Mouse (Mus musculus) CH12.LX (cell line): ENCODE results near the gene Drc3. TPM values are rescaled to one million over a fixed set of nuclear protein-coding genes. Genes with fewer than 3 reads are reported as not detected.

Experiments
- DNase-seq: peaks from one replicate; pipeline ENCODE4 v3.0.0-alpha.2; 2013; ENCODE audit errors: extremely low read depth
- H3K27ac ChIP-seq: 2 replicates; pipeline ENCODE4 v1.5.1; 2012; ENCODE audit warnings: low read depth, mild to moderate bottlenecking, control low read depth, moderate library complexity; ENCODE audit not compliant: insufficient read depth
- H3K27me3 ChIP-seq: replicated peaks from 2 replicates; pipeline ENCODE3; 2012; ENCODE audit warnings: inconsistent platforms
- H3K36me3 ChIP-seq, 2 experiments: replicated peaks in 1 of 2; 2 replicates each; pipeline versions ENCODE3 to v1.6.1; 2012; ENCODE audit warnings: inconsistent platforms in 1 of 2, low read length in 1 of 2, mild to moderate bottlenecking in 1 of 2, mixed read lengths in 1 of 2, moderate library complexity in 1 of 2; ENCODE audit not compliant: control insufficient read depth in 1 of 2, insufficient read depth in 1 of 2
- H3K4me1 ChIP-seq, 2 experiments: 2 replicates each; pipeline ENCODE4 v1.6.1; 2012; ENCODE audit warnings: inconsistent platforms in 1 of 2, moderate library complexity in 1 of 2; ENCODE audit not compliant: insufficient read depth in 2 of 2, control insufficient read depth in 1 of 2
- H3K4me2 ChIP-seq: 2 replicates; pipeline ENCODE4 v1.6.1; 2012; ENCODE audit warnings: low read depth, mild to moderate bottlenecking, control low read depth; ENCODE audit not compliant: poor library complexity, insufficient read depth, severe bottlenecking
- H3K4me3 ChIP-seq, 3 experiments: fragments of 150-350 bp in 1 of 3; sonication (generic) in 1 of 3; replicated peaks in 1 of 3; 2 replicates each; pipeline versions ENCODE3 to v1.5.1; 2011 to 2012; ENCODE audit warnings: low read depth in 2 of 3, low read length in 2 of 3, mild to moderate bottlenecking in 2 of 3, moderate library complexity in 2 of 3, control low read depth in 1 of 3, improper control_type of control experiment in 1 of 3, inconsistent platforms in 1 of 3, mixed read lengths in 1 of 3; ENCODE audit not compliant: poor library complexity in 1 of 3
- H3K79me2 ChIP-seq: replicated peaks from 2 replicates; pipeline ENCODE4 v1.6.1; 2012; ENCODE audit warnings: mild to moderate bottlenecking, moderate library complexity; ENCODE audit not compliant: control insufficient read depth, poor library complexity, insufficient read depth, severe bottlenecking; ENCODE audit errors: extremely low read depth
- H3K9ac ChIP-seq: 2 replicates; pipeline ENCODE4 v1.6.1; 2012; ENCODE audit warnings: low read depth, mild to moderate bottlenecking, control low read depth, moderate library complexity; ENCODE audit not compliant: insufficient read depth
- H3K9me3 ChIP-seq: replicated peaks from 2 replicates; pipeline ENCODE3; 2012; ENCODE audit warnings: low read length, inconsistent platforms, mixed read lengths
- CHD1 ChIP-seq: IDR thresholded peaks from 2 replicates; pipeline ENCODE4 v1.6.1; 2012; ENCODE audit warnings: low read depth, low read length, improper control_type of control experiment, inconsistent platforms
- CHD2 ChIP-seq: IDR thresholded peaks from 2 replicates; pipeline ENCODE4 v1.6.1; 2011; ENCODE audit warnings: low read length, improper control_type of control experiment
- CTCF ChIP-seq, 2 experiments: IDR thresholded peaks in 1 of 2; conservative IDR thresholded peaks in 1 of 2; 2 replicates each; pipeline ENCODE4 v1.5.1; 2011 to 2012; ENCODE audit warnings: low read depth in 2 of 2, low read length in 2 of 2, improper control_type of control experiment in 1 of 2, inconsistent platforms in 1 of 2, mild to moderate bottlenecking in 1 of 2, moderate library complexity in 1 of 2
- E2F4 ChIP-seq: IDR thresholded peaks from 2 replicates; pipeline ENCODE4 v1.6.1; 2011; ENCODE audit warnings: low read depth, low read length, improper control_type of control experiment; ENCODE audit not compliant: insufficient replicate concordance
- ELF1 ChIP-seq: IDR thresholded peaks from 2 replicates; pipeline ENCODE4 v1.6.1; 2014; ENCODE audit warnings: low read depth, mild to moderate bottlenecking, inconsistent platforms, low read length, improper control_type of control experiment
- GABPA ChIP-seq: IDR thresholded peaks from 2 replicates; pipeline ENCODE4 v1.6.1; 2012; ENCODE audit warnings: low read depth, low read length, improper control_type of control experiment, inconsistent platforms; ENCODE audit not compliant: insufficient replicate concordance
- JUN ChIP-seq: IDR thresholded peaks from 2 replicates; pipeline ENCODE4 v1.6.1; 2011; ENCODE audit warnings: low read depth, mild to moderate bottlenecking, low read length, improper control_type of control experiment, moderate library complexity; ENCODE audit not compliant: insufficient read depth
- MAFK ChIP-seq: IDR thresholded peaks from 2 replicates; pipeline ENCODE4 v1.6.1; 2011; ENCODE audit warnings: low read length, improper control_type of control experiment; ENCODE audit not compliant: insufficient replicate concordance
- MAX ChIP-seq: IDR thresholded peaks from 2 replicates; pipeline ENCODE4 v1.6.1; 2011; ENCODE audit warnings: low read length, improper control_type of control experiment
- MAZ ChIP-seq: IDR thresholded peaks from 2 replicates; pipeline ENCODE4 v1.6.1; 2012; ENCODE audit warnings: low read depth, mild to moderate bottlenecking, inconsistent platforms, low read length, improper control_type of control experiment, moderate library complexity
- MXI1 ChIP-seq: IDR thresholded peaks from 2 replicates; pipeline ENCODE4 v1.6.1; 2011; ENCODE audit warnings: mild to moderate bottlenecking, low read depth, low read length, improper control_type of control experiment
- MYC ChIP-seq: IDR thresholded peaks from 2 replicates; pipeline ENCODE4 v1.6.1; 2011; ENCODE audit warnings: low read depth, mild to moderate bottlenecking, improper control_type of control experiment, low read length
- NELFE ChIP-seq: IDR thresholded peaks from 2 replicates; pipeline ENCODE4 v1.6.1; 2011; ENCODE audit warnings: low read depth, low read length, improper control_type of control experiment
- PAX5 ChIP-seq: IDR thresholded peaks from 2 replicates; pipeline ENCODE4 v1.6.1; 2012; ENCODE audit warnings: low read length, inconsistent platforms, mixed read lengths
- POLR2AphosphoS2 ChIP-seq: IDR thresholded peaks from 2 replicates; pipeline ENCODE4 v1.6.1; 2011; ENCODE audit warnings: low read depth, low read length, improper control_type of control experiment
- RAD21 ChIP-seq: IDR thresholded peaks from 2 replicates; pipeline ENCODE4 v1.6.1; 2011; ENCODE audit warnings: low read depth, mild to moderate bottlenecking, low read length, improper control_type of control experiment, moderate library complexity
- RCOR1 ChIP-seq: conservative IDR thresholded peaks from 2 replicates; pipeline ENCODE4 v1.6.1; 2012; ENCODE audit warnings: low read depth, mild to moderate bottlenecking, inconsistent platforms, low read length, improper control_type of control experiment
- SIN3A ChIP-seq: IDR thresholded peaks from 2 replicates; pipeline ENCODE4 v1.6.1; 2012; ENCODE audit warnings: low read length, improper control_type of control experiment, inconsistent platforms
- SMC3 ChIP-seq: IDR thresholded peaks from 2 replicates; pipeline ENCODE4 v1.6.1; 2011; ENCODE audit warnings: low read depth, low read length, improper control_type of control experiment
- TCF12 ChIP-seq: IDR thresholded peaks from 2 replicates; pipeline ENCODE4 v1.6.1; 2014; ENCODE audit warnings: low read depth, mild to moderate bottlenecking, inconsistent platforms, low read length, improper control_type of control experiment
- UBTF ChIP-seq: IDR thresholded peaks from 2 replicates; pipeline ENCODE4 v1.6.1; 2012; ENCODE audit warnings: low read depth, mild to moderate bottlenecking, inconsistent platforms, low read length, improper control_type of control experiment, moderate library complexity
- USF2 ChIP-seq: conservative IDR thresholded peaks from 2 replicates; pipeline ENCODE4 v1.6.1; 2011; ENCODE audit warnings: low read depth, low read length, improper control_type of control experiment
- ZC3H11A ChIP-seq: IDR thresholded peaks from 2 replicates; pipeline ENCODE4 v1.6.1; 2012; ENCODE audit warnings: low read depth, mild to moderate bottlenecking, inconsistent platforms, low read length, improper control_type of control experiment
- ZKSCAN1 ChIP-seq: IDR thresholded peaks from 2 replicates; pipeline ENCODE4 v1.6.1; 2012; ENCODE audit warnings: low read depth, inconsistent platforms, low read length, improper control_type of control experiment, borderline replicate concordance
- dilution Hi-C: fragments of 300-500 bp; cut with MboI; formaldehyde crosslinking; loops from 2 replicates; pipeline ENCODE4 v1.14.3; 2020; ENCODE audit warnings: low sequenced_read_pairs; ENCODE audit not compliant: extremely low pct_unique_long_range_greater_than_20kb, extremely low pct_ligation_motif_present
- in situ Hi-C: fragments of 300-500 bp; cut with MboI; formaldehyde crosslinking; loops from 3 replicates; pipeline ENCODE4 v1.14.3; 2019; ENCODE audit warnings: low sequenced_read_pairs, low pct_ligation_motif_present, low pct_unique_long_range_greater_than_20kb, mixed read lengths
- polyA plus RNA-seq: library from polyadenylated mRNA; unstranded; fragments of >175 nt; gene quantifications from 2 replicates; pipeline ENCODE4 v1.2.1, GENCODE M21; 2012; ENCODE audit warnings: low read depth; ENCODE audit not compliant: insufficient read length
- total RNA-seq, 2 experiments: library from RNA; depleted of rRNA; stranded (reverse); fragments of 300-350 nt in 1 of 2; fragments of >200 nt in 1 of 2; gene quantifications; 2 replicates each; pipeline ENCODE4 v1.2.3; 2012 to 2014

The Drc3 gene
- total and polyA plus RNA-seq, 3 experiments, result 1.4 to 3.9 (median 1.9) TPM

GRCm38 (mm10) chr11:60338291-60338690 is 14.8 kb upstream of the Drc3 start:
- Histone ChIP-seq H3K79me2 (no peaks in the 10 kb centered on the region), H3K9me3 (no peaks in the 10 kb centered on the region), H3K4me1 (peaks cover 13 to 27% of the 10 kb centered on the region in 2 experiments), H3K36me3 (peaks cover 0 to 9% of the 10 kb centered on the region in 2 experiments), H3K4me3 (no peak overlapping the region), H3K4me2 (no peak overlapping the region), H3K27ac (no peak overlapping the region), H3K27me3 (no peaks in the 10 kb centered on the region), H3K9ac (no peak overlapping the region)
- in situ Hi-C loops (no loop called here), dilution Hi-C loops (no loop called here)
- TF ChIP-seq POLR2AphosphoS2, result no peak
- no peak for TF ChIP-seq UBTF
- TF ChIP-seq GABPA, result no peak
- TF ChIP-seq MAFK, result no peak
- no peak for TF ChIP-seq JUN
- TF ChIP-seq RAD21, result peak; percentile 61
- TF ChIP-seq CTCF (conservative IDR thresholded peaks at IDR 0.05 in 1 of 2, IDR thresholded peaks at IDR 0.05 in 1 of 2; ENCODE audit: low read depth in 2 of 2, low read length in 2 of 2), result peak; percentile 84 to 86
- TF ChIP-seq TCF12, result no peak
- TF ChIP-seq SMC3, result peak; percentile 85
- DNase-seq, result peak; percentile 53

- no peak for DNase-seq
- Histone ChIP-seq H3K36me3 (peaks cover 0 to 13% of the 10 kb centered on the region in 2 experiments), H3K9ac (no peak overlapping the region), H3K27ac (no peak overlapping the region), H3K27me3 (no peaks in the 10 kb centered on the region), H3K4me3 (no peak overlapping the region)
- TF ChIP-seq SIN3A, result no peak
- no peak for TF ChIP-seq USF2
- no peak for TF ChIP-seq CHD1
- TF ChIP-seq MXI1, result no peak
- no peak for TF ChIP-seq NELFE
- TF ChIP-seq RAD21, result no peak
- no peak for TF ChIP-seq MAX
- TF ChIP-seq ELF1, result no peak
- TF ChIP-seq PAX5, result no peak
- TF ChIP-seq ZC3H11A, result no peak
- TF ChIP-seq MYC, result no peak
- TF ChIP-seq GABPA, result no peak
- no peak for TF ChIP-seq CHD2
- TF ChIP-seq SMC3, result no peak
- TF ChIP-seq ZKSCAN1, result no peak
- no peak for TF ChIP-seq RCOR1
- no peak for TF ChIP-seq MAZ
- TF ChIP-seq E2F4, result no peak
- TF ChIP-seq POLR2AphosphoS2, result no peak
- TF ChIP-seq, all 38 proteins: peak for 0
- in situ Hi-C loops, result no loop called here
- H3K9me3 ChIP-seq, result no peaks in the 10 kb centered on the region
- H3K79me2 ChIP-seq, result no peaks in the 10 kb centered on the region
- no peak overlapping the region for H3K4me2 ChIP-seq
- H3K4me1 ChIP-seq, result peaks cover 3 to 16% of the 10 kb centered on the region in 2 experiments
- dilution Hi-C loops, result no loop called here
Observed at GRCm38 (mm10) chr11:60339361-60339760, 13.8 kb upstream of the Drc3 start.
